Mouse (Mus musculus): ENCODE data around the gene Fgf3. TPM values are rescaled to one million over a fixed set of nuclear protein-coding genes. Genes with fewer than 3 reads are reported as not detected.

The Fgf3 gene
- 13.1 and 14.5 TPM in 2 replicates for polyA plus RNA-seq (2015; fragmentation: Nextera tagmentation; extraction: Ambion mirVana)

DNA sequence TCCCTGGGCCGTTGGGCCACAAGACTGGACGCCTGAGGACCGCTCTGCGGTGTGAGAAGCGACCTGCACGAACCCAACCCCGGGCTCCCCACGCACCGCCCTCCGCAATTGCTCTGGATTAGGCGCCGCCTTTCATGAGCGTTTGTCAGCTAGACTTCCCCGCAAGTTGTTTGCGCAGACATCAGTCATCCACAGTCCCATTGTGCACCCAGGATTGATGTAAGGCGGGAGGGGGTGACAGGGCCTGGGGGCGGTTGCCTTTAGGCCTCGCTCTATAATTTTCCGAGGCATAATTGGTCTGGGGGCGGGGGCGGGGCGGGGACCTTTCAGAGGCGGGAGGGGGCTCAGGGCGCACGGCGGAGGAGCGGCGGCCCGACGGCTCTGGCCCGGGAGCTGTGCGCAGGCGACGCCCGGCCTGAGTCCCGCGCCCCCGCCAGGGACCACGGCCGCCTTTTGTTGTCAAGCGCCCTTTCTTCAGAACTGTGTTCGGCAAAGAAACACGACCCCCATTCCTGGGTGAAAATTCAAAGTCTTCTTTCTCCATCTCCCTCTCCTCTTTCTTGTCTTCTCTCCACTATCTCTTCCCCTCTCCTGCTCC is at the start of gene Fgf3:
Gene Fgf3, plus strand, starts transcription at position 193 of the 598 bp plus-strand sequence.
- H3K36me3 ChIP-seq (ENCODE audit: control insufficient read depth, insufficient read depth, low read length) = no peaks in the 10 kb centered on the region
- H3K27me3 ChIP-seq (replicated peaks; ENCODE audit: control insufficient read depth, insufficient read depth, low read length) = peaks cover 48% of the 10 kb centered on the region
- H3K4me2 ChIP-seq (ENCODE audit: low read length) = peak within 1 kb of the TSS; percentile 71
- H3K9ac ChIP-seq (ENCODE audit: low read depth, low read length) = peak within 1 kb of the TSS; percentile 52
- no peaks in the 10 kb centered on the region for H3K9me3 ChIP-seq (ENCODE audit: control insufficient read depth, low read length)
- H3K4me1 ChIP-seq (ENCODE audit: control insufficient read depth, insufficient read depth, low read depth, low read length) = peaks cover 9% of the 10 kb centered on the region
- peak; percentile 53 for ATAC-seq
- peak within 1 kb of the TSS; percentile 49 for H3K4me3 ChIP-seq (ENCODE audit: low read length)
- peak within 1 kb of the TSS; percentile 40; the same call in 1 of the 2 replicates for H3K27ac ChIP-seq (ENCODE audit: low read depth, low read length)
- WGBS = 1% methylated on average over 41 of the region's 43 CpGs

DNA sequence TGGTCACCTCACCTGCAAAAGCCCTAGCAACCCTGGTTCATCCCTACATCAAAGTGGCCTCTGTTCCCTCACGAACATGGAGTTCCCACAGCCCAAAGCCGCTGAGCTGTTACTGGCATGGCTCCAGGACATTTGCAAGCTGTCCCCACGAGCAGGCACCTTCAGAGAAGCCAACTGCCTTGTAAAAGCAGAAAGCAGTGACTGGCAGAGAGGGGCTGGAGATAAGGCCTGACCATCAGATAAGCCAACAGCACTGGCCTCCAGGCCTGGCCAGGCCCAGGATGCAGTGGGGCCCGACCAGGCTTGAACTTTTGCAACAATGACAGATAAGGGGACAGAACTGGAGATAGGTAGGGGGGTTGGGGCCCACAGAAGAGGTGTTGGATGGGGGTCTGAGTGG is 49.3 kb upstream of the Fgf3 start:
- Histone ChIP-seq H3K9ac (ENCODE audit: low read depth, low read length) (no peak overlapping the region), H3K4me2 (ENCODE audit: low read length) (no peak overlapping the region), H3K27me3 (replicated peaks; ENCODE audit: control insufficient read depth, insufficient read depth, low read length) (no peaks in the 10 kb centered on the region), H3K36me3 (ENCODE audit: control insufficient read depth, insufficient read depth, low read length) (no peaks in the 10 kb centered on the region), H3K4me1 (ENCODE audit: control insufficient read depth, insufficient read depth, low read depth, low read length) (no peaks in the 10 kb centered on the region), H3K27ac (ENCODE audit: low read depth, low read length) (no peak overlapping the region), H3K4me3 (ENCODE audit: low read length) (no peak overlapping the region), H3K9me3 (ENCODE audit: control insufficient read depth, low read length) (no peaks in the 10 kb centered on the region)
- 48% methylated on average over 4 of the region's 4 CpGs for WGBS
- no peak for ATAC-seq

DNA sequence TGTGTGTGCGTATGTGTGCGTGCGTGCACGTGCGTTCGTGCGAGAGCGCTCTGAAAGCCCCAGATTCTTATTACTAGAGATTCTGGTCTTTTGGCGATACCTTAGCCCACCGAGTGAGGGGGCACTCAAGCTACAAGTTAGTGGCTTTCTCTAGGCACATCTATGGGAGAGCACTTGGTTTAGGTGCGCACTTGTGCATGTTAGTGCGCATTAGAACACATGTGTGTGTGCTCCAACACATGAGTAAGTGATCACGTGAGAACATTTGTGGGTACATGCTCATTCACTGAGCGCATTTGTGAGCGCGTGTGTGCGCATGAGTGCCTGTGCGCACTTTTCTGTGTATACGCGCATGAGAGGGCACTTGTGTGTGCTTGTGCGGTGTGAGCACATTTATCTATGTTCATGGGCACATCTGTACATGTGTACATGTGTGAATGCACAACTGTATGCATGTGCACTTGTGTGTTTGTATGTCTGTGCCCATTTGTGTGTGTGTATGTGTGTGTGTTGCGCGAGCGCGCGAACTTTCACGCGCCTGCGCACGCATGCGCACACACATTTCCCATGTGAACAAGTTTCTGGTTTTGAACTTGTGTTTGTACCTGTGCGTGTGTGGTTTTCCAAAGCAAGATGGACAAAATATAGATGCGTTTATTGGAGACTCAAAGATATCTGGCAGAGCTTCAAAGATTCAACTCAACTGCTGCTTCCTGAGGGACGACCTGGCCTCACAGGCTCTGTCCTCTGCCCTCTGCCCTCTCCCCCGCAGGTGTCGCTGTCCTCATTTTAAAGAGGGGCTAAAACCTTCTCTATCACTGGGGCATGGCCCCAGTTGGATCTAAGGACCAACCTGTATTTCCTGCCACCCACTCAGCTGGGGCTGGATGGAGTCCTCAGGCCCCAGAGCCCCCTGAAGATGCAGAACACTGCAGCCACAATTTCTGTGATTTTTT is 48.0 kb upstream of the Fgf3 start:
- Histone ChIP-seq H3K4me2 (ENCODE audit: low read length) (peak overlapping the region; percentile 51), H3K27me3 (replicated peaks; ENCODE audit: control insufficient read depth, insufficient read depth, low read length) (no peaks in the 10 kb centered on the region), H3K27ac (ENCODE audit: low read depth, low read length) (no peak overlapping the region), H3K4me1 (ENCODE audit: control insufficient read depth, insufficient read depth, low read depth, low read length) (no peaks in the 10 kb centered on the region), H3K4me3 (ENCODE audit: low read length) (peak overlapping the region; percentile 33), H3K36me3 (ENCODE audit: control insufficient read depth, insufficient read depth, low read length) (no peaks in the 10 kb centered on the region), H3K9me3 (ENCODE audit: control insufficient read depth, low read length) (no peaks in the 10 kb centered on the region), H3K9ac (ENCODE audit: low read depth, low read length) (no peak overlapping the region)
- ATAC-seq = peak; percentile 48; the same call in 1 of the 2 replicates
- WGBS = 53% methylated on average over 36 of the region's 36 CpGs

DNA sequence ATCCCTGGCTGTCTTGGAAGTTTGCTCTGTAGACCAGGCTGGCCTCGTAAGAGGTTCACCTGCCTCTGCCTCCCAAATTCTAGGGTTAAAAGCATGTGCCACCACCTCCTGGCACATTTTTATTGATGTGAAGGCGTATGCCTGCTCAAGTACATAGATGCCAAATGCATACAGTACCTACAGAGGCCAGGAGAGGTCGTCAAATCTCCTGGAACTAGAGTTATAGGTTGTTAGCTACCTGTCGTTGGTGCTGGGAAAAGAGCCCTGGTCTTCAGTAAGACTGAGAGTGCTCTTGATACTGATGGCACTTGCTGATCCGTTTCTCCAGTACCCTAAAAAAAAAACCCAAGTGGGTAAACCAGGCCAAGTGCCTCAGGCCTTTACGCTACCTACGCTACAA is 46.5 kb upstream of the Fgf3 start:
- WGBS = 89% methylated on average over 7 of the region's 7 CpGs
- Histone ChIP-seq H3K27me3 (replicated peaks; ENCODE audit: control insufficient read depth, insufficient read depth, low read length) (no peaks in the 10 kb centered on the region), H3K9me3 (ENCODE audit: control insufficient read depth, low read length) (no peaks in the 10 kb centered on the region), H3K4me2 (ENCODE audit: low read length) (no peak overlapping the region), H3K27ac (ENCODE audit: low read depth, low read length) (no peak overlapping the region), H3K4me3 (ENCODE audit: low read length) (no peak overlapping the region), H3K9ac (ENCODE audit: low read depth, low read length) (no peak overlapping the region), H3K36me3 (ENCODE audit: control insufficient read depth, insufficient read depth, low read length) (no peaks in the 10 kb centered on the region), H3K4me1 (ENCODE audit: control insufficient read depth, insufficient read depth, low read depth, low read length) (no peaks in the 10 kb centered on the region)
- ATAC-seq = no peak

DNA sequence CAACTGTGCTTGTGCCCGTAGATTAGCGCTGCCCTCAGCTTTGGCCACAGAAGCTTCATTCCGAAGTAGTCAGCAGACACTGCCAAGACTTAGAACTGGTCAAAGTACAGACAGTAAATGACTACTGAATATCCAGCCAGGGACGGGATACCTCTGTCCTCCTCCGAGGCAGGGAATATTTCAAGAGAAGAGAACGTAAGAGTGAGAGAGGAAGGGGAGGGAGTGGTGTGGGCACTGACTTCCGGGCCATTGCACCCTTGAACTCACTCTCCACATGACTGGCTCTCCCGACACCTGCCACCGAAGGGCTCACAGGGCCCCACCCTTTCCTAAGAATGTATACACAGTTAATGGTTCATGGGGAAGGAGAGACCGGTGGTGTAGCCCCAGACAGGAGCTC is 44.6 kb upstream of the Fgf3 start:
- Histone ChIP-seq H3K4me1 (ENCODE audit: control insufficient read depth, insufficient read depth, low read depth, low read length) (no peaks in the 10 kb centered on the region), H3K36me3 (ENCODE audit: control insufficient read depth, insufficient read depth, low read length) (no peaks in the 10 kb centered on the region), H3K27ac (ENCODE audit: low read depth, low read length) (no peak overlapping the region), H3K27me3 (replicated peaks; ENCODE audit: control insufficient read depth, insufficient read depth, low read length) (no peaks in the 10 kb centered on the region), H3K9ac (ENCODE audit: low read depth, low read length) (no peak overlapping the region), H3K9me3 (ENCODE audit: control insufficient read depth, low read length) (no peaks in the 10 kb centered on the region), H3K4me2 (ENCODE audit: low read length) (no peak overlapping the region), H3K4me3 (ENCODE audit: low read length) (no peak overlapping the region)
- ATAC-seq = no peak
- WGBS = 84% methylated on average over 10 of the region's 10 CpGs

DNA sequence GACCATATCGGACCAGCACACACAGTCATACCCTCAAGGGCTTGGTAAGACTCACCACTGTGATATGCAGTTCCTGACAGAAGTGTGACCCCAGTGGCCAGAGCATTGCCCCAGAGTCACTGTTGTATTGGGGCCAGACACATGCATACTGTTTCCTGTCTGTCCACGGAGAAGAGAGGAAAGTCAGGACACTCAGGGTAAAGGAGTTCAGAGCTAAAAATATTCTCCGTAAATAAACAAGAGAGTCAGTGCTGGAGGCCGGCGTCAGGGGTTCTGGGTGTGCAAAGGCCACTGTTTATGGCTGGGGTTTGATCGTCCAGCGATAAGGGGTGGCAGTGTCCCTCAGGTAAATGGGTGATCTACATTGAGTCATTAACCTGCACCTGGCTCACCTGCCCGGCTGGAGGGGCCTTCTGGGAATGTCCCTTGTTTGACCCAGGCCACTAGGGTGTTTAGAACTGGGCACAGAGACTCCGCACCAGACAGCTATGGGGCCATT is 41.9 kb upstream of the Fgf3 start:
- Histone ChIP-seq H3K4me3 (ENCODE audit: low read length) (no peak overlapping the region), H3K27me3 (replicated peaks; ENCODE audit: control insufficient read depth, insufficient read depth, low read length) (peaks cover 2% of the 10 kb centered on the region; the same call in 1 of the 2 replicates), H3K9me3 (ENCODE audit: control insufficient read depth, low read length) (no peaks in the 10 kb centered on the region), H3K4me2 (ENCODE audit: low read length) (no peak overlapping the region), H3K9ac (ENCODE audit: low read depth, low read length) (no peak overlapping the region), H3K27ac (ENCODE audit: low read depth, low read length) (no peak overlapping the region), H3K36me3 (ENCODE audit: control insufficient read depth, insufficient read depth, low read length) (no peaks in the 10 kb centered on the region), H3K4me1 (ENCODE audit: control insufficient read depth, insufficient read depth, low read depth, low read length) (no peaks in the 10 kb centered on the region; the same call in 1 of the 2 replicates)
- no peak for ATAC-seq
- WGBS = 87% methylated on average over 9 of the region's 9 CpGs

DNA sequence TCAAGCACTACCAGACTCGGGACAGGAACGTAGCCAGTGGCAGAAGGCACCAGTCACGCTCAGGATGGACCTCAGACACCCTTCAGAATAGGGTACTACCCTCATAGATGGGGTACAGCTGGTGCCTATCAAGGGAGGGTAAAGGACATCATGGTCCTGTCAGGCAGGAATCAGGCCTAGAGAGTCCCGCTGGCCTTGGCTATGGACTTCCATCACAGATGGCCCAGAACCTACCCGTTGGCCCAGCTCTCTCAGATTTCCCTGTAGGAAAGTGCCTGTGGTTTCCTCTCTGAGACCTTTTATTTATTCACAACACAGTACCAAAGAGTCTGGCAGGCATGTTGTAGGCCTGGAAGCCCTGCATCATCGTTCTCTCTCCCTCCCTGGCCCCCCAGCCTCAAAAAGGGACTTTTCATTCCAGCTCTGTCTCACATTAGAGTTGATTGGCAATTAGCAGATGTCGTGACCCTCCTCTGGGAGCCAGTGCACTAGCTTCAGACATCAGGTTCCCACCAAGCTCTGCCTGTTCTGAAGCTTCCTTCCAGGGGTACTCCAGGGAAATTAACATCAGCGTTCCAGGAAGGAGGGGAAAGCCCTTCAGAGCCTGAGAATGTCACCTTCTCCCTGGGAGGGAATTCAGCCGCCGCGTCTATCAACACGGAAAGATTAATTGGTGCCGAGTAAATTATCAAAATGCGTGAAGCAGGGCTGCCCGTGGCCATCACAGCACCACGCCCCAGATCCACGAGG is 40.7 kb upstream of the Fgf3 start:
- H3K4me1 ChIP-seq (ENCODE audit: control insufficient read depth, insufficient read depth, low read depth, low read length) = no peaks in the 10 kb centered on the region; the same call in 1 of the 2 replicates
- H3K36me3 ChIP-seq (ENCODE audit: control insufficient read depth, insufficient read depth, low read length) = no peaks in the 10 kb centered on the region
- H3K27ac ChIP-seq (ENCODE audit: low read depth, low read length) = 0 out of 2 replicates have a peak overlapping the region, but pooled peaks have one; percentile 32
- H3K27me3 ChIP-seq (replicated peaks; ENCODE audit: control insufficient read depth, insufficient read depth, low read length) = peaks cover 2% of the 10 kb centered on the region; the same call in 1 of the 2 replicates
- H3K9me3 ChIP-seq (ENCODE audit: control insufficient read depth, low read length) = no peaks in the 10 kb centered on the region
- H3K4me2 ChIP-seq (ENCODE audit: low read length) = no peak overlapping the region
- no peak overlapping the region for H3K4me3 ChIP-seq (ENCODE audit: low read length)
- H3K9ac ChIP-seq (ENCODE audit: low read depth, low read length) = no peak overlapping the region
- peak; percentile 31; the same call in 1 of the 2 replicates for ATAC-seq
- 43% methylated on average over 17 of the region's 17 CpGs for WGBS

DNA sequence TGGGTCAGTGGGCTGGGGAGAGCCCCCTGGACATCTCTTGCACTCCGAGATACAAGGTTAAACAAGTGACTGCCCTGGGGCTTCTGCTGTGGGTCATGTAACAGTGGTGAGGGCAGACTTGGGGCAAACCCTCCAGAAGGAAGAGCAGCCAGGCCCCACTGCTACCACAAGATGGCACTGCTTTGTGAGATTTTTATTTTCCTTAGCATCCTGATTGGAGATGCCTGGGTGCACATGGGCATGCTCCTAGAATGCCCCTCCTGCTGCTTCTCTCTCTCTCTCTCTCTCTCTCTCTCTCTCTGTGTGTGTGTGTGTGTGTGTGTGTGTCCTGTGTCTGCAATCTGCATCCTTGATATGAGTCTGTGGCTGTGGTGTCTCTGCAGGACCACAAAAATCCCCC is 39.4 kb upstream of the Fgf3 start:
- Histone ChIP-seq H3K27me3 (replicated peaks; ENCODE audit: control insufficient read depth, insufficient read depth, low read length) (peaks cover 2% of the 10 kb centered on the region; the same call in 1 of the 2 replicates), H3K4me1 (ENCODE audit: control insufficient read depth, insufficient read depth, low read depth, low read length) (no peaks in the 10 kb centered on the region; the same call in 1 of the 2 replicates), H3K4me3 (ENCODE audit: low read length) (no peak overlapping the region), H3K27ac (ENCODE audit: low read depth, low read length) (no peak overlapping the region), H3K36me3 (ENCODE audit: control insufficient read depth, insufficient read depth, low read length) (no peaks in the 10 kb centered on the region), H3K9ac (ENCODE audit: low read depth, low read length) (no peak overlapping the region), H3K9me3 (ENCODE audit: control insufficient read depth, low read length) (no peaks in the 10 kb centered on the region), H3K4me2 (ENCODE audit: low read length) (no peak overlapping the region)
- 56% methylated on average over 1 of the region's 1 CpGs for whole genome bisulfite sequencing
- peak; percentile 70 for ATAC-seq

Measured in hindbrain, embryonic 16.5 days (tissue).